Mouse (Mus musculus): ENCODE measurements around the gene Gsk3a. TPM values are rescaled to one million over a fixed set of nuclear protein-coding genes. Genes with fewer than 3 reads are reported as not detected.

Gsk3a gene
- polyA plus RNA-seq, 1 experiment from 2014 or later = 20.7 TPM

DNA sequence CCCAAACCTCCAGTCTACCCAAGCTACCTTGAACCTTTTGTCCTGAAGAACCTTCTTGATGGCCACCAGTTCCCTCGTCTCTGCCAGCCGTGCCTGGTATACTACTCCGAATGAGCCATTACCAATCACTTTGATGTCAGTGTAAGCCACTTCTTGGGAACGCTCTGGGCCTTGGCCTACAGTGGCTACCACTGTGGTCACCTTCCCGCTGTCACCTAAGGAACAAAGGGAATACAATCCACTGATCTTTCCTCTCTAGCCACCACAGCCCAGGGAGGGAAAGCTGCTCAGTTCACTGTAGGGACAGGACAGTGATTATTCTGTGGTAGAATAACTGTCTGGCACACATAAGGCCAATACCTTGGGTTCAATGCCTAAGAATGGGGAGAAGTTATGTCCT lies 2.1 kb downstream of the Gsk3a start:
- peaks cover 24% of the 10 kb centered on the region for H3K4me1 ChIP-seq (ENCODE audit: control insufficient read depth, insufficient read depth, low read length)
- no peak overlapping the region for H3K4me3 ChIP-seq (replicated peaks; ENCODE audit: low read depth, low read length)
- H3K36me3 ChIP-seq (ENCODE audit: control insufficient read depth, insufficient read depth, low read length) = peaks cover 39% of the 10 kb centered on the region
- ATAC-seq (ENCODE audit: low FRiP score, low TSS enrichment) = no peak
- WGBS = 90% methylated on average over 5 of the region's 5 CpGs
- no peaks in the 10 kb centered on the region for H3K27me3 ChIP-seq (ENCODE audit: control insufficient read depth, insufficient read depth, low read length)
- H3K4me2 ChIP-seq (ENCODE audit: low read length) = no peak overlapping the region
- no peak for DNase-seq
- no peaks in the 10 kb centered on the region for H3K9me3 ChIP-seq (ENCODE audit: control insufficient read depth, low read length)
- no peak overlapping the region for H3K27ac ChIP-seq (replicated peaks; ENCODE audit: low read depth, low read length)
- no peak overlapping the region for H3K9ac ChIP-seq (replicated peaks; ENCODE audit: low read length)

DNA sequence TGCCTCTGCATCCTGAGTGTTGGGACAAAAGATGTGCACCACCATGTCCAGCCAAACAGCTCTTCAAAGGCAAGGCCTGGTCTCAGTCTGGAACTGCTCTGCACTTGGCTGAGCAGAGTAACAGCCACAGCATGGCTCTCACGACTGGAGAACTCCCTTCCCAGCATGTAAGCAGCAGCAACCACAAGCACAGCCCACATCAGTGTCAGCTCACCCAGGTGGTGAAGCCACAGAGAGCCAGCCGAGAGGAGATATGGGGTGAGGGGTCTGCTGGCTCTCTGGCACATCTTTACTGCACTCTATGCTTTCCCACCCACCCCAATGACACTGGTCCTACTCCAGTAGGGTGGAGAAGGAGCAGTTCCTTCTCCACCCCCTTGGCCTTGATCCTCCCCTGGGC lies 4.6 kb downstream of the Gsk3a start:
- Histone ChIP-seq H3K4me3 (replicated peaks; ENCODE audit: low read depth, low read length) (no peak overlapping the region), H3K4me2 (ENCODE audit: low read length) (no peak overlapping the region), H3K27me3 (ENCODE audit: control insufficient read depth, insufficient read depth, low read length) (no peaks in the 10 kb centered on the region), H3K4me1 (ENCODE audit: control insufficient read depth, insufficient read depth, low read length) (peaks cover 18% of the 10 kb centered on the region), H3K9me3 (ENCODE audit: control insufficient read depth, low read length) (no peaks in the 10 kb centered on the region), H3K9ac (replicated peaks; ENCODE audit: low read length) (no peak overlapping the region), H3K36me3 (ENCODE audit: control insufficient read depth, insufficient read depth, low read length) (peaks cover 63% of the 10 kb centered on the region), H3K27ac (replicated peaks; ENCODE audit: low read depth, low read length) (no peak overlapping the region)
- 87% methylated on average over 2 of the region's 2 CpGs for WGBS
- ATAC-seq (ENCODE audit: low FRiP score, low TSS enrichment) (no peak), DNase-seq (no peak)

DNA sequence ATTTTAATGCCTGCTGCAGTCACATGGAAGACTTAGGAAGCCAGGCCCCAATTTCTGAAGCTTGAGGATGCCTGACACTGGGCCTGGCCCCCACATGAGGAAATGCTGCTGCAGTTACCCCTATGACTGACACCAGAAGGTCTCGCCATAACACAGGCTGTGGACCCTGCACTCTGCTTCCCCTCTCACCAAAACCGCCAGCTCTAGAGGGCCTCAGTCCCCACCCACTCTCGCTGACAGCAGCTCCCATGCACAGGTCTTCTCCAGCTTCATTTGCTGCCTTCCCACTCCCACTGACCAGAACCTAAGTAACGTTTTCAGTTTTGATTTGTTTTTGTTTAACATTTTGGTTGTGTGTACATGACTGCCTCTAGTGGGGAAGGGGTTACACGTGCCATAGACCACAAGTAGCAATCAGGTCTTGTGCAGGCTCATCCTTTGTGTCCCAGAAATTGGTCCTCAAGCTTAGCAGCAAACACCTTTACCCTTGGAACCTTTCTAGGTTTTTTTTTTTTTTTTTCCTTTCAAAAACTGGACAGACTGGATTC lies 5.5 kb downstream of the Gsk3a start:
- H3K36me3 ChIP-seq (ENCODE audit: control insufficient read depth, insufficient read depth, low read length) = peaks cover 72% of the 10 kb centered on the region
- 70% methylated on average over 5 of the region's 5 CpGs for WGBS

DNA sequence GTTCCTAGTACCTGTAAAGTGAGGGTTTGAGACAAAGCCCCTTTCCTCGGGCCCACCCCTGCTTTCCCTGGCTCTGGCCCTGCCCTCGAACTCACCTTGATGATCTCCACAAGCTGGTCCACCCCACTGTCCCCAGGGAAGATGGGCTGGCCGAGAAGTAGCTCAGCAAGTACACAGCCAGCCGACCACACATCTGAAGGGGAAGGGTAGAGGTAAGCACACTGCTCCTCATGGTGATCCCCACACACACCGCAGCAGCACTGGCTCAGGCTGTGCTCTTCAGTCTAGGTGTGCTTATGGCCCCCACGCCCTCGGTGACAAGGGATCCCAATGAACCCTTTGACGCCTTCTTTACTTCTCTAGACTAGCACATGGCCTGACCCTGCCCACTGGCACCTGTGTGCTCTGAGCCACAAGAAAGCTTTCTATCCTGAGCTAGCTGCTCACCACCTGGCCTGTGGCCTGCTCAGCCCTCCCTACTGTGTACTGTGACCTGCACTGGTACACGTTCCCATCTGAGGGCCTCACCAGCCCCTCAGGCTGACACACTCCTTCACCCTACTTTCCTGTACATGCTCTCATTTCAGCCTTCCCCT lies 6.9 kb downstream of the Gsk3a start:
- no peak overlapping the region for H3K4me3 ChIP-seq (replicated peaks; ENCODE audit: low read depth, low read length)
- DNase-seq (no peak), ATAC-seq (ENCODE audit: low FRiP score, low TSS enrichment) (no peak)
- H3K4me2 ChIP-seq (ENCODE audit: low read length) = no peak overlapping the region
- H3K27ac ChIP-seq (replicated peaks; ENCODE audit: low read depth, low read length) = no peak overlapping the region
- peaks cover 5% of the 10 kb centered on the region; the same call in 1 of the 2 replicates for H3K4me1 ChIP-seq (ENCODE audit: control insufficient read depth, insufficient read depth, low read length)
- H3K36me3 ChIP-seq (ENCODE audit: control insufficient read depth, insufficient read depth, low read length) = peaks cover 86% of the 10 kb centered on the region
- no peaks in the 10 kb centered on the region for H3K27me3 ChIP-seq (ENCODE audit: control insufficient read depth, insufficient read depth, low read length)
- H3K9ac ChIP-seq (replicated peaks; ENCODE audit: low read length) = no peak overlapping the region
- no peaks in the 10 kb centered on the region for H3K9me3 ChIP-seq (ENCODE audit: control insufficient read depth, low read length)
- WGBS = 90% methylated on average over 9 of the region's 9 CpGs

More for the DNA sequence above, 5.5 kb downstream of the Gsk3a start:
- Histone ChIP-seq H3K9ac (replicated peaks; ENCODE audit: low read length) (no peak overlapping the region), H3K27ac (replicated peaks; ENCODE audit: low read depth, low read length) (no peak overlapping the region), H3K4me1 (ENCODE audit: control insufficient read depth, insufficient read depth, low read length) (peaks cover 18% of the 10 kb centered on the region), H3K9me3 (ENCODE audit: control insufficient read depth, low read length) (no peaks in the 10 kb centered on the region), H3K4me3 (replicated peaks; ENCODE audit: low read depth, low read length) (no peak overlapping the region), H3K27me3 (ENCODE audit: control insufficient read depth, insufficient read depth, low read length) (no peaks in the 10 kb centered on the region), H3K4me2 (ENCODE audit: low read length) (no peak overlapping the region)
- ATAC-seq (ENCODE audit: low FRiP score, low TSS enrichment) (no peak), DNase-seq (no peak)

- peaks cover 91% of the 10 kb centered on the region for H3K36me3 ChIP-seq (ENCODE audit: control insufficient read depth, insufficient read depth, low read length)
- 96% methylated on average over 1 of the region's 1 CpGs for WGBS
- ATAC-seq (ENCODE audit: low FRiP score, low TSS enrichment) (no peak), DNase-seq (no peak)
- H3K9me3 ChIP-seq (ENCODE audit: control insufficient read depth, low read length) = no peaks in the 10 kb centered on the region
- no peaks in the 10 kb centered on the region for H3K4me1 ChIP-seq (ENCODE audit: control insufficient read depth, insufficient read depth, low read length)
- H3K27ac ChIP-seq (replicated peaks; ENCODE audit: low read depth, low read length) = no peak overlapping the region
- no peak overlapping the region for H3K4me2 ChIP-seq (ENCODE audit: low read length)
- no peak overlapping the region for H3K9ac ChIP-seq (replicated peaks; ENCODE audit: low read length)
- H3K4me3 ChIP-seq (replicated peaks; ENCODE audit: low read depth, low read length) = no peak overlapping the region
- no peaks in the 10 kb centered on the region for H3K27me3 ChIP-seq (ENCODE audit: control insufficient read depth, insufficient read depth, low read length)
Measured at GRCm38 (mm10) chr7:25227523-25228300, 9.9 kb downstream of the Gsk3a start.

DNA sequence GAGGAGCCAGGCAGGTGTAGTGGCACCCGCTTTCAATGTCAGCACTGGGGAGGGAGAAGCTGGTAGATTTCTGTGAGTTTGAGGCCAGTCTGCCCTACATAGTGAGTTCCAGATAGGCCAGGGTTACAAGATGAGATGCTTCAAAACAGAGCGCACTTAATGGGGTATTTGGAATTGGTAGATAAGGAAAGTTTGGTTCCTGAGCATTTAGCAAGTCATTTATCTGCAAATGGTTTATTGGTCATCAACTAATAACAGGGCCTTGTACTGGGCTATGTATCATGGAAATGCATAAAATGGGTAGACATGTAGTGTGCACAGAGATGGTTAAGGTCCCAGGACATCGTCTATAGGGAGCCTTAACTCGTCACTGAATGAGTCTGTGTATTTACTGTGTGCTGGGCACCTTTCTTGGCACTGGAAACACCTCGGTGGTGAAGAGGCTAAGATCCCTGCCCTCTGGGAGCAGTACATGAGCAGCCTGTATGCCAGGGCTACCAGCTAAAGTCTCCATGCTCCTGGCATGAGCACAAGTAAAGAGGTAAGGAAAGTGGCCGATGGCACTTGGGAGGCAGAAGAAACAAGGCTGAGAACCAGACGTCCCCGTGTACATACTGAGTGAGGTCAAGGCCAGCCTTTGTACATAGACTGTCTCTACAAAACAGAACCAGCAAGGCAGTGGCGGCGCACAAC lies 15.2 kb downstream of the Gsk3a start:
- H3K27ac ChIP-seq (replicated peaks; ENCODE audit: low read depth, low read length) = no peak overlapping the region
- H3K27me3 ChIP-seq (ENCODE audit: control insufficient read depth, insufficient read depth, low read length) = no peaks in the 10 kb centered on the region
- peaks cover 26% of the 10 kb centered on the region for H3K4me1 ChIP-seq (ENCODE audit: control insufficient read depth, insufficient read depth, low read length)
- H3K9ac ChIP-seq (replicated peaks; ENCODE audit: low read length) = no peak overlapping the region; the same call in 1 of the 2 replicates
- DNase-seq = no peak
- peak overlapping the region; percentile 89 for H3K4me2 ChIP-seq (ENCODE audit: low read length)
- no peak for ATAC-seq (ENCODE audit: low FRiP score, low TSS enrichment)
- 87% methylated on average over 10 of the region's 10 CpGs for WGBS
- peaks cover 39% of the 10 kb centered on the region for H3K36me3 ChIP-seq (ENCODE audit: control insufficient read depth, insufficient read depth, low read length)
- H3K4me3 ChIP-seq (replicated peaks; ENCODE audit: low read depth, low read length) = peak overlapping the region; percentile 71
- H3K9me3 ChIP-seq (ENCODE audit: control insufficient read depth, low read length) = no peaks in the 10 kb centered on the region

DNA sequence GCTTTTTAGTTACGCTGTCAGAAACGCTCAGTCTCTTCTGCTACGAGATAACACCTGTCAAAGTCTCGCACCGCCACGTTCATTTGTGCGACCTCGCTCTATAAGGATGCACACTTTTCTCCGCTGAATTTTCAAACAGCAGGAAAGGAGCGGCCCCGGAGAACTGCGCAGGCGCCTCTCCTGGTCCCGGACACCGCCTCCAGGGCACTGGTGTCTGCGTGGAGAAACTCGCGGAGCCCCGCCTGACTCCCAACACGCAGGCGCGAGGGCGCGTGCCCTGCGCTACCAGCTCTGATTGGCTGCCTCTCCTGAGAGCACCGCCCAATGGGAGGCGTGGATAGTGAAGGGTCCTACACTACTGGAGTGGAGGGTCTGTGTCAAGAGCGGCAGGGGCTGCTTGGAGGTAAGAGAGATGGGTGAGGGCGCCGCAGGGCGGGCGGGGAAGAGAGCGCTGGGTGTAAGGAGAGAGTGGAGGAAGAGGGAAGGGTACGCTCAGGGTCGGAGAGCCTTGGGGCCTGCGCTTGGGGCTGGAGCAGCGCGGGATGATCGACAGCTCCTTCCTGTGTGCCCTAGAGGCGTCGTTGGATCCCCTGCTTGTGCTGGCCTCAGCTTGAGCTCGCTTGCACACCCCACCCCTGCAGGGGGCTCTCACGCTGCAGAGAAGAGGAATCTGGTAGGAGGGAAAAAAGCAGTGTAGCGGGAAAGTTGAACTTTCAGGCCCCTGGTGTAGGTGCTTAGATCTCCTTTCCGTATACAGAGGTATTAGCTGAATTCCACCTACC lies 16.4 kb downstream of the Gsk3a start, which contains the start of gene Zfp526:
Gene Zfp526, plus strand, starts transcription at position 324 of the 782 bp plus-strand sequence.
- Histone ChIP-seq H3K4me1 (ENCODE audit: control insufficient read depth, insufficient read depth, low read length) (peaks cover 26% of the 10 kb centered on the region), H3K36me3 (ENCODE audit: control insufficient read depth, insufficient read depth, low read length) (peaks cover 35% of the 10 kb centered on the region), H3K27ac (replicated peaks; ENCODE audit: low read depth, low read length) (peak within 1 kb of the TSS; percentile 87), H3K9ac (replicated peaks; ENCODE audit: low read length) (peak within 1 kb of the TSS; percentile 73), H3K27me3 (ENCODE audit: control insufficient read depth, insufficient read depth, low read length) (no peaks in the 10 kb centered on the region), H3K4me2 (ENCODE audit: low read length) (peak within 1 kb of the TSS; percentile 89), H3K4me3 (replicated peaks; ENCODE audit: low read depth, low read length) (peak within 1 kb of the TSS; percentile 71), H3K9me3 (ENCODE audit: control insufficient read depth, low read length) (no peaks in the 10 kb centered on the region)
- DNase-seq = peak; percentile 100
- peak; percentile 95 for ATAC-seq (ENCODE audit: low FRiP score, low TSS enrichment)
- WGBS = under 1% methylated on average over 45 of the region's 45 CpGs

DNA sequence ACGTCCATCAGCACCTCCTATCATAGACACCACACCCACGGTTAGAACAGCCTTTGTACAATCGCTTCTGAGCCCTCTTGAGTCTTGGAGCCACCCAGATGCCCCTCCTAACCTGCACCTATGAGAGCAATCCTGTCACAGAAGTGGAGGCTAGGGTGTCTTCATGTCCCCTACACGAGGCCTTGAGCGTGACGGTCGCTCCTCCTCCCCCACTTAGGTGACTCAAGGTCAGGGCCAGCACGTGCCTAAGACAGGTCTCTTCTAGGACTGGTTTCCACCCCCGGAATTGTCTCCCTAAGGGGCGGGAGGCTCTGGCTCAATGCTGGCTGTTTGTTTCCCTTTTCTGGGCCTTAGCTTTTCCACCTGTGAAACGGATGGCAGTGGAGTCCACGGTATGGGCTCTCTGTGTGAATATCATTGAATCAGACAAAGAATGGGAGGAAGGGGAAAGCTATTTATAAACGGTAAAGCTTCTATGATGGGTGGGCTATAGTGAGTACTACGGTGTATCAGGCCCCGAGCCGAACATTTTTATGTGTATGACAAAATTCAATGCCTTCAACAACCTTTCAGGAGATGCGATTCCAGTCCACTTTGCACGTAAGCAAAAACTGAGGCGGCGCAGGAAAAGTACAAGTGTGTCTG lies 17.1 kb downstream of the Gsk3a start, which contains the start of gene Dedd2:
Gene Dedd2, minus strand, starts transcription at position 159 of the 645 bp plus-strand sequence.
- H3K4me3 ChIP-seq (replicated peaks; ENCODE audit: low read depth, low read length) = peak within 1 kb of the TSS; percentile 71
- H3K36me3 ChIP-seq (ENCODE audit: control insufficient read depth, insufficient read depth, low read length) = peaks cover 29% of the 10 kb centered on the region
- peak within 1 kb of the TSS; percentile 89 for H3K4me2 ChIP-seq (ENCODE audit: low read length)
- no peaks in the 10 kb centered on the region for H3K27me3 ChIP-seq (ENCODE audit: control insufficient read depth, insufficient read depth, low read length)
- no peaks in the 10 kb centered on the region for H3K9me3 ChIP-seq (ENCODE audit: control insufficient read depth, low read length)
- H3K4me1 ChIP-seq (ENCODE audit: control insufficient read depth, insufficient read depth, low read length) = peaks cover 26% of the 10 kb centered on the region
- peak within 1 kb of the TSS; percentile 73 for H3K9ac ChIP-seq (replicated peaks; ENCODE audit: low read length)
- ATAC-seq (ENCODE audit: low FRiP score, low TSS enrichment) (no peak), DNase-seq (peak; percentile 17)
- H3K27ac ChIP-seq (replicated peaks; ENCODE audit: low read depth, low read length) = peak within 1 kb of the TSS; percentile 87
- 10% methylated on average over 20 of the region's 20 CpGs for WGBS

Data from midbrain, embryonic 14.5 days (tissue).